Mouse (Mus musculus): ENCODE results near the gene Gm29094. TPM values are rescaled to one million over a fixed set of nuclear protein-coding genes. Genes with fewer than 3 reads are reported as not detected.

The Gm29094 gene
- polyA plus RNA-seq (2015; fragmentation: Nextera tagmentation; extraction: Ambion mirVana): 1.3 and 1.5 TPM in 2 replicates

DNA sequence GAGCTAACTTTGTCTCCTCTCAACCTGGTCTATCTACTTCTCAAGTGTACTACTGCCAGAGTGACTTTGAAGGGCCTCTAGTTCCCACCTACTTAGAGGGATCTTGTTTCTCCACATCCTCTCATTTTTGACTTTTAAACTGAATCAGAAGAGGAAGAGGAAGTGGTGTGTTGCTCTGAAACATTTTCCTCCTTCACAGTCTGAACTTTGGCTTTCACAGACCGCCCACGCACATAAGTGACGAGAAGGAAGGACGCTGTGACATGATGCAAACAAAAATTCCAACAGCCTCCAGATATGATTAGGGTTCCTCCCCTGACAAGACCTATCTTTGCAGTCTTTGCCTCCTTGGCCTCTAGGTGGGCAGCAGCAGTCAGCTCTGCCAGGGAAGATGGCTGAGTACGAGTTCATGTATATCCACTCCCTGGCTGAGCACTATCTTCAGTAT is at the start of gene Gm29094, which contains the start of gene Bcl2a1b:
TSS of gene Gm29094 (plus strand) at position 411 of the 448 bp plus-strand sequence.
TSS of gene Bcl2a1b (plus strand) at position 241 of the 448 bp plus-strand sequence.

DNA sequence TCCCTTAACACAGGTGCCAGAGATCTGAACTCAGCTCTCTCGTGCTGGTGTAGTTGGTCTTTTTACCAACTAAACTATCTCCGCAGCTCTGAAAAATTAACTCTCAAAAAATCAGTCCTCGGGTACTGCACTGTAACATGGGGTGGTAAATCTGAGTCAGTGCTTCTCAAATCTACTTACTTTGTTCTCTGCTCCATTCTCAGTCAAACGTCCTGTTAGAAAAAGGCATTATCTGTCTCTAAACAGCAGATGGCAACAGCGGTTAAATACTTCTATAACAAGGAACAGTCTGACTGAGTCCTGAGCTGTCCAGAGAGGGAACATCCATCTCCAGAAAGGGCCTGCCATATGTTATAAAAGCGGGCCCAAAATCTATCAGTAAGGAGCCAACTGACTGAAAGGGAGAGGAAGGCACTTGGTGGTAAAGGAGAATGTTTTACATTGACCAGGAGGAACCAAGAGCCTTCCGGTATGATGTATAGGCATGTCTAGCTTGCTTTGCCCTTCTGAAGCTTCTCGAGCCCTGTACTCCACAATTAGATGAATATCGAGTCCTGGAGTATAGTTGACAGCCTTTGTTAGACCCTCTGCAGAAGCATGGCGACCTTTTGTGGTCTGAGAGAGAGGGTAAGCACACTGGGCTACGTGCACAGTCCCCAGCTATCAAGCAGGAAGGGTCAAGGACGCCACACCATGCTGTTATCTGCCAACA is 11.3 kb downstream of the Gm29094 start, which contains the start of gene Mthfs:
TSS of gene Mthfs (plus strand) at position 324 of the 712 bp plus-strand sequence.

Other genes with a start within 250 kb of the Gm29094 start
- gene Bcl2a1a, start 242.5 kb upstream of the Gm29094 start, polyA plus RNA-seq (2015; fragmentation: Nextera tagmentation; extraction: Ambion mirVana): 0.50 TPM in 1 of 2 replicates, not detected in the other
- not detected in 2 replicates for gene Trim43b, start 106.5 kb upstream of the Gm29094 start, polyA plus RNA-seq (2015; fragmentation: Nextera tagmentation; extraction: Ambion mirVana)
- gene Bcl2a1b, start 170 bp upstream of the Gm29094 start, polyA plus RNA-seq (2015; fragmentation: Nextera tagmentation; extraction: Ambion mirVana): 3.0 and 4.2 TPM in 2 replicates
- gene Mthfs, start 11.3 kb downstream of the Gm29094 start, polyA plus RNA-seq (2015; fragmentation: Nextera tagmentation; extraction: Ambion mirVana): 28.2 and 32.7 TPM in 2 replicates